Mouse (Mus musculus) lung, postnatal 0 days (tissue): ENCODE measurements at regions not wholly inside any gene's neighbourhood (a gene's known extent, or its start where the extent isn't known, plus 50 kb on each side); places are given as distances from the start of the nearest gene placed in this dataset.

Source experiments
- CTCF ChIP-seq: IDR thresholded peaks from 2 replicates; pipeline ENCODE4 v1.5.1; 2016; ENCODE audit warnings: antibody characterized with exemption, mild to moderate bottlenecking
- EP300 ChIP-seq: IDR thresholded peaks from 2 replicates; pipeline ENCODE4 v1.6.1; 2016; ENCODE audit warnings: antibody characterized with exemption, mild to moderate bottlenecking, control low read depth

GRCm38 (mm10) chr12:30430641-30431040 lies 57.5 kb upstream of the Sntg2 start:
- TF ChIP-seq CTCF (no peak), EP300 (no peak)
